Mouse (Mus musculus): ENCODE results near the gene Rnf41.

GRCm38 (mm10) chr10:128413076-128413475 lies 1.6 kb downstream of the Rnf41 start:
- TF ChIP-seq SIN3A (IDR thresholded peaks at IDR 0.05; ENCODE audit: low read length) (no peak), POLR2A (IDR thresholded peaks at IDR 0.05; ENCODE audit: control insufficient read depth in 1 of 2, insufficient read depth in 1 of 2, low read depth in 1 of 2, low read length in 2 of 2, poor library complexity in 1 of 2) (no peak), GABPA (IDR thresholded peaks at IDR 0.05; ENCODE audit: low read depth, low read length) (no peak), TAL1 (IDR thresholded peaks at IDR 0.05; ENCODE audit: low read length) (no peak), JUND (IDR thresholded peaks at IDR 0.05; ENCODE audit: low read depth, low read length) (no peak), CTCF (IDR thresholded peaks at IDR 0.05 in 2 of 3, conservative IDR thresholded peaks at IDR 0.05 in 1 of 3; ENCODE audit: control insufficient read depth in 1 of 3, insufficient read depth in 1 of 3, low read depth in 2 of 3, low read length in 3 of 3, poor library complexity in 1 of 3, severe bottlenecking in 1 of 3) (no peak), NRF1 (IDR thresholded peaks at IDR 0.05; ENCODE audit: insufficient read depth, low read depth, low read length, poor library complexity, severe bottlenecking) (no peak), ZNF384 (IDR thresholded peaks at IDR 0.05; ENCODE audit: low read depth, low read length) (no peak; the same call in 1 of the 2 replicates), POLR2AphosphoS2 (IDR thresholded peaks at IDR 0.05; ENCODE audit: low read length) (no peak), KAT2A (conservative IDR thresholded peaks at IDR 0.05; ENCODE audit: low read depth, low read length) (no peak), MYC (IDR thresholded peaks at IDR 0.05; ENCODE audit: low read depth, low read length) (no peak), POLR2AphosphoS5 (IDR thresholded peaks at IDR 0.05; ENCODE audit: borderline replicate concordance, low read depth, low read length) (no peak), BHLHE40 (IDR thresholded peaks at IDR 0.05; ENCODE audit: borderline replicate concordance, low read depth, low read length) (no peak), USF1 (IDR thresholded peaks at IDR 0.05; ENCODE audit: low read depth, low read length) (no peak)

Data from MEL (cell line).